Mouse (Mus musculus): Measurements from ENCODE around the gene Lkaaear1.

Gene Lkaaear1

DNA sequence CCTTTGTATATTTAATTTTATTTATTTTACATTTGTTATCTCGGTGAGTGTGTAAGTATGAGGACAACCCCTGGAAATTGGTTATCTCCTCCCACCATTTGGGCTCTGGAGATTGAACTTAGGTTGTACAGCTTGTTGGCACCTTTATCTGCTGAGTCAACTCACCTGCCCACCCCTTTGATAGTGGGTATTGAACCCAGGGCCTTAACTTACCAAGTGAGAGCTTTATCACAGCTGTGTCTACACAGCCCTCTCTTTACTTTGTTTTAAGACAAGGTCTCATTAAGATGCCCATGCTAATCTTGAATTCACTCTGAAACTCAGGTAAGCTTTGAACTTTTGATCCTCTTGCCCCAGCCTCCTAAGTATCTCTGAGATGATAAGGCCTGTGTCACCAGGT is 16.3 kb downstream of the Lkaaear1 start:
- DNase-seq, result no peak

DNA sequence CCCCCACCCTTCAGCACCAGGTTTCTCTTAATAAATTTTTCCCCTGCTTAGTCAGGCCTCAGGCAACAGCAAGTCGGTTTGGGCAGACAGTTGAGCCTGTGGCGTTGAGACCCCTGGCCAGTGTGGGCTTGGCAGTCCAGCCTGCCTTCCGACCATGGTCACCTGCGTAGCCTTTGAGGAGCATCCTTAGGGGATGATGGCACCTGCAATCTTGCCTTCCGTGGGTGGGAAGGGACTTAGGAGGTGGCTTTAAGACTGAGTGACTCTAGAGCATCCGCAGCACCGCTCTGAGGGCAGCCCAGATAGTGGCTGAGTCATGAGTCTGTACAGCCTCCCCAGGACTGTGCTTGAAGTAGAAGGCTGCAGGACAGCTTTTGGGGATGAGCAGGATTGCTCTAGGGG is 17.5 kb downstream of the Lkaaear1 start:
- DNase-seq, result no peak

GRCm38 (mm10) chr2:181679951-181680715 is 18.1 kb downstream of the Lkaaear1 start, which contains the start of gene Tcea2:
Gene Tcea2, plus strand, starts transcription at chr2:181680310.
- peak; percentile 85 for DNase-seq

GRCm38 (mm10) chr2:181678780-181679179 is 19.5 kb downstream of the Lkaaear1 start:
- peak; percentile 91 for DNase-seq

DNA sequence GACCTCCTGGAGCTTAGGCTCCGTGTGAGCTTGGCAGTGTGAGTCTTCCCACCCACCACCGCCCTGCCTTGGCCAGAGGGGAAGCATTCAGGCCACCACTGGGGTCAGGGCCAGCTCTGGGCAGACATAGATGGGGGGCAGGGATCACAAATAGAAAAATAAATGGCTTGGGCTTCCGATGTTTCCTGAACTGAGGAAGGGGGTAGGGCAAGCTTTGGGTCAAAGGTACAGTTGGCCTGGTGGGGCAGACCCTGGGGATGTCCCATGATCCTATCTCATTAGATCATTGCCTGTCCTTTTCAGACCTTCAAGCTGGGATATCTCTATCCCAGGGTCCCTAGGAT is 20.5 kb downstream of the Lkaaear1 start:
- no peak for DNase-seq

DNA sequence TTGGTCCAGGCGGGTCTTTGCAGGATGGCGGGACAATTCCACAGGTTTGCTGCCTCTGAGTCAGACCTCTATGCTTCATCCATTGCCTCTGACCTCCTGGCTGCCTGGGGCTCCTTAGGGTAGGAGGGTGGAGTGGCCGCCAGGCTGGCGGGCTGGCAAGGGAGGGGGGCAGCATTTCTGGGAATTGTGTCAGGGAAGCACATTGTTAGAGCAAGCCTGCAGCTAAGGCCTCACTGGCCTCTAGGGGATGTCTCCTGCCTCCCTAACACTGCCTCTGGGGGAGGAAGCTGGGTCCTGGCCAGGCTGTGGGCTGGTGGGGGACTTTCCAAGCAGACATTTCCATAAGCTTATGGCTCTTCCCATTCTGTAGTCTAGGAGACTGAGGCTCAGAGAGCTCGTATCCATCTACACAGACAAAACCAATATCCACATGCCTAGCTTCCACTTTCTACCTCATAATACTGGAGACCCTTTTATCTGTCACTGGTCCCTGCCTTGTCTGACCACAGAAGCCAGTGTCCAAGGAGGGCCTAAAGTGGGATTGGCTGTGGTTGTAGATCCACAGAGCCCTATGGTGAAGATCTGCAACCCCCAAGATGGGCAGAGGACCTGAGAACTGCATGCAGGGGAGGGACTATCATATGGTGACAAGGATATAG is 21.0 kb downstream of the Lkaaear1 start:
- no peak for DNase-seq

DNA sequence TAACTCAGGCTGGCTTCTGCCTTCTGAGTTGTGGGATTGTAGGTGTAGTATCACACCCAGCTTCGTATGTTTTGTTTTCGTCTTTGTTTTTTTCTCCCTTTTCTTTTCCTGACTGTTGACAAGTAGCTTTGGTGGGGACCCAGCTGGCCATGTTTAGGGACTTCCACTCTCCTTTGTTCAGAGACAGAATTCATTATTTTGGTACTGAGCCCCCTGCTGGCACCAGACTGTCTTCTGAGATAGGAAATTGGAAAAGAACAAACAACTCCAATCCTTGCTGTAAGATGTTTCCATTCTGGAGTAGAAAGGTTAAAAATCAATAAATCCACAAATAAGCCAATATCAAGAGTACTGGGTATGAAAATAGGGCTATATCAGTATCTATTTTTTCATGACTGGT is 21.8 kb downstream of the Lkaaear1 start:
- DNase-seq, result peak; percentile 58

GRCm38 (mm10) chr2:181675454-181675853 is 22.8 kb downstream of the Lkaaear1 start:
- DNase-seq, result peak; percentile 71

DNA sequence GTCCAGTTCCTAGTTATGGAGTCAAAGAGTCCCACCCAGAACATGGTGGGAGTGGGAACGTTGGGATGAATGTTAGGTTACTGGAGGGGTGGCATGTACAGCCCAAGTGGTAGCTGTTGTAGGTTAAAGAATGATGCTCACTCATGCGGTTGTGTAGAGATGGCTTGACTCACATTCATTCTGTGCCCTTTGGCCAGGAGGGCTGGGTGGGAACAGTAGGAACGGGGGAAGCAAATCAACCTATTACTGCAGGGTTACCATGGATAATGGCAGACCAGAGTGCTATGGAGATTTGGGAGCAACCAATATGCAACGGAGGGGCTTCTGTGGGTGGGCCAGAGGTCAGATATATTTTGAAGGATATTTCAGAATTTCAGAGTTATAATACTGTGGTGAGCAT is 23.3 kb downstream of the Lkaaear1 start:
- DNase-seq, result no peak

- DNase-seq, result peak; percentile 67
Measured at GRCm38 (mm10) chr2:181673501-181673900, 24.7 kb downstream of the Lkaaear1 start.

DNA sequence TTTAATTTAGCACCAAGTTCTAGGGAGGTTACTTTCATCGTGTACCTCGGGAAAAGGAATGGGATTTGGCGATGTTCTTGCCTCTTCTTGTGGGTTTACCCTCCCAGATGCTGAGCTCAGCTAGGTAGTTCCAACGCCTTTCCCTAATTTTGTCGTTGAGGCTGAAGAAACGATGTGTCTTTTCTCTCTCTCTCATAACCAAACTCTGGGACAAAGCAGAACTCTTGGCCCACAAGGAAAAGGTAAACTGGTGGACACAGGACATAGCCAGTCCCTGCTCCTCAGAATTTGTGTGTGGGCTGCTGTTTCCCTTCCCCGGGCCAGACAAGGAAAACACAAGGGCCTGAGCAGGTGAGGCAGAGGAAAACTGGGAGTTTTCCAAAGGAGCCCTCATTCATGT is 26.3 kb downstream of the Lkaaear1 start:
- no peak for DNase-seq

DNA sequence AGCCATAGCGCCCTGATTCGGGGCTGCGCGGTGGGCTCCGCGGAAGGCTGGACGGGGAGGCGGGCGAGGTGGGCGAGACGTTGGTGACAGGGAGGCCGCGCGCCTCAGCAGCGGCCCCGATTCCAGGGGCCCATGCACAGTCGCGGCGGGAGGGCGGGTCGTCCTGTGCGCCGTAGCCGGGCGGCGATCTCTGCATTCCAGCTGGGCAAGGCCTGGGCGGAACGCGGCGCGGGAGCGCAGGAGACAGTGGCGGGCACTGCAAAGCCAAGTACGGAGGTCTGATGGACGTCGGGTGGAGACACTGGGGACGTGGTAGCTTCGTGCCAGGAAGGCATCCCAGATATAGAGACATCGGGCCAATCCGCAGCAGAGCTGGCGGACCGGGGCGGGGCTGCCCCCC is 26.9 kb downstream of the Lkaaear1 start, which contains the start of gene Sox18:
Gene Sox18, minus strand, starts transcription at position 315 of the 400 bp plus-strand sequence.
- DNase-seq, result peak; percentile 46

DNA sequence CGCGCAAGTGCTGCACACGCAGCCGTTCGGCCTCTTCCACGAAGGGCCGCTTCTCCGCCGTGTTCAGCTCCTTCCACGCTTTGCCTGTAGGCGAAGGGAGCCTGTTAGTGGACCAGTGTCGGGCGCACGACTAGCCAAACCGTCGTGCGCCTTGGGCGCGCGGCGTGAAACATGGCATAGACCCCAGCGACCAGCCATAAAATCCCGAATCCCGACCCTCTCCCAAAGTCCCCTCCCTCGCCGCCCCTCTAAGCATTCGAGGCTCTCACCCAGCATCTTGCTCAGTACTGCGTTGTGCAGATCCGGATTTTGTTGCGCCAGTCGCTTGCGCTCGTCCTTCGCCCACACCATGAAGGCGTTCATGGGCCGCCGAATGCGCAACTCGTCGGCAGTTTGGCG is 27.3 kb downstream of the Lkaaear1 start:
- no peak for DNase-seq

DNA sequence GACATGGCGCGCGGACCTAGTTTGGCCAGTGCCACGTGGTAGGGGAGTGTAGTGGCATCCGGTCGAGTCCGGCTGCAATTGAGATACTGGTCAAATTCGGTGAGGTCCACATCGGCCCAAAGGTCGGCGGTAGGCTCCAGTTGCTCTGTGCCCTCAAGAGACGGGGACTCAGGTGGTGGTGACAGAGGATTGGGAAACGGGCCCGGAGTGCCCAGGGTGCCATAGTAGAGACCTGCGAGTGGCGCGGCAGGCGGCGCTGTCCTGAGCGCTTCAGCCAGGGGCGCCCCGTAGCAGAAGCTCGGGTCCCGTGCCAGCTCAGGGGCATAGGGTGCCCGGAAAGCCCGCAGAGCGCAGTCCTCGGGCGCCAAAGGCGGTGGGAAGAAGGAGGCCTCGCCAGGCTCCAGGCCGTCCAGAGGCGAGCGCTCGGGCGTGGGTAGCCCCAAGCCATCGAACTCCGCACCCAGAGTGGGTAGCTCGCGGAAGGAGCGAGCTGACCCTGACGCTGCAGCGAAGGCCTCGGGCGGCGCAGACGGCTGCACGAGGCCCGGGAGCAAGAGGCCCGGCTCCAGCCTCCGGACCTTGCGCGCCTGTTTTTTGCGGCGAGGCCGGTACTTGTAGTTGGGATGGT is 27.8 kb downstream of the Lkaaear1 start:
- DNase-seq, result no peak

GRCm38 (mm10) chr2:181663298-181663630 is 35.0 kb downstream of the Lkaaear1 start:
- DNase-seq, result no peak

GRCm38 (mm10) chr2:181662620-181663297 is 35.5 kb downstream of the Lkaaear1 start:
- no peak for DNase-seq

DNA sequence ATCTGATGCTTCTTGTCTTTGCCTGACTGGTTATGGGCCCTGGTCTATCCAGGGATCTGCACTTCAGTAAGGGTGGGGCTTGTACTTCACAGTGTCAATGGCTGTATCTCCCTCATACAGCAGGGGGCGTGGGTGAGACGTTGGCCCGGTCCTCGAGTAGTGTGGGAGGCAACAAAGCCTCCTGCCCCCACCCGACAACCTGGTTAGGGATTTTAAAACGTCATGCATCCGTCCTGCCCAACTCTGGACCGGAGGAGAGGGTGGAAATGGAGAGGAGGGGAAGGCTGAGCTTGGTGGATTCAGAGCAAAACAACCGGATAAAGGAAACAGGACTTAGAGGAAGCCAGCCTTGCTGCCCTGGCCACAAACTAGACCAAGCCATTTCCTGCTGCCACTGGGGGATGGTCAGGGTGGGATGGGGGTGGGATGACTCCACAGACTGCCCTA is 38.6 kb downstream of the Lkaaear1 start:
- DNase-seq, result peak; percentile 78

GRCm38 (mm10) chr2:181658930-181659555 is 39.2 kb downstream of the Lkaaear1 start:
- peak; percentile 55 for DNase-seq

- no peak for DNase-seq
Measured at GRCm38 (mm10) chr2:181658528-181658927, 39.7 kb downstream of the Lkaaear1 start.

DNA sequence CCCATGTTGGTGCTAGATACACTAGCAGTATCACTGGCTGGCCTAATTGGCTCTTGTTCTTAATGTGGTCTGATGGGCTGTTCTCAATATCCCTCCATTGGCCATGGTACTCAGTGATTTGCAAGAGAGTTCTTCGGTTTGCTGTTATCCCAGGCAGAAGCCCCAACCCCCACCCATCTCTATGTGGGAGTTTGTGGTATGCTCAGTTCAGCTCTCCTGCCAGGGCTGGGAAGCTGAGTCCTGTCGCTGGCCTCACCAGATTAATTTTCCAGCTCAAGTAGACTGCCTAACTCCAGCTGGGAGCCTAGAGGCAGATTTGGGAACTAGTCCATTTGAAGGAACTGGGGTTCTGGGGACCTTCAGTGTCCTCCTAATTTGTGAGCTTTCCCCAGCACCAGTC is 40.8 kb downstream of the Lkaaear1 start:
- no peak for DNase-seq

DNA sequence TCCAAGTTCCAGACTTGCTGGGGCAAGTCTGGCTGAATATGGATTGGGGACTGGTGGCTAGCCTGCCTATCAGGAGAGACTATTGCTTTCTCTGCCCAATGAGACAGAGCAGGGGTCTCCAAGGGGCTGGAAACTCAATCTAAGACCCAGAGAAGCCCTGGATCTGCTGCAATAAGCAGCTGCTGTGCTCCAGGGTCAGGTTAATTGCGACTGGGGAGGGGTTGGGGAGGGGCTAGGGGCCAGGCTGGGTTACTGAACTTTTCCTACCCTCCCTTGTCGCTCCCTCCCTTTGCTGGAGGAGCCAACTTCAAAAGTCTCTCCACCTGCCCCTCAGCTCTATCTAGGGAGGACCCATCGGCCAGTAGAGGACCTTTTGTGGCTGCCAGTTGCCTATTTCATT is 41.5 kb downstream of the Lkaaear1 start, which contains the start of gene Gm29797:
Gene Gm29797, plus strand, starts transcription at position 301 of the 400 bp plus-strand sequence.
- no peak for DNase-seq

- no peak for DNase-seq
Measured at GRCm38 (mm10) chr2:181653523-181653922, 44.7 kb downstream of the Lkaaear1 start.

GRCm38 (mm10) chr2:181653065-181653464 is 45.2 kb downstream of the Lkaaear1 start:
- DNase-seq, result no peak
